Mouse (Mus musculus) midbrain, embryonic 16.5 days (tissue): Measurements from ENCODE around the gene Tm9sf2. TPM values are rescaled to one million over a fixed set of nuclear protein-coding genes. Genes with fewer than 3 reads are reported as not detected.
A peak's percentile ranks its signal among the peaks of the same experiment; 100 is the strongest.

Experiments used
- ATAC-seq: fragments of 200-750 bp; cut with Nextera tagmentation; 2 replicates; pipeline ENCODE4 v1.8.0; 2017; ENCODE audit warnings: moderate TSS enrichment
- H3K27ac ChIP-seq: fragments of 300-500 bp; sonication (generic); 2 replicates; pipeline ENCODE4 v1.5.1; 2014; ENCODE audit warnings: mild to moderate bottlenecking, low read length, mixed read lengths
- H3K27me3 ChIP-seq: fragments of 300-500 bp; sonication (generic); 2 replicates; pipeline ENCODE4 v1.6.1; 2014; ENCODE audit warnings: low read depth, low read length, mixed read lengths; ENCODE audit not compliant: control insufficient read depth, insufficient read depth
- H3K36me3 ChIP-seq: fragments of 300-500 bp; sonication (generic); 2 replicates; pipeline ENCODE4 v1.6.1; 2014; ENCODE audit warnings: mild to moderate bottlenecking, low read length, moderate library complexity, mixed read lengths; ENCODE audit not compliant: control insufficient read depth, insufficient read depth
- H3K4me1 ChIP-seq: fragments of 300-500 bp; sonication (generic); 2 replicates; pipeline ENCODE4 v1.6.1; 2014; ENCODE audit warnings: mild to moderate bottlenecking, low read length, mixed read lengths; ENCODE audit not compliant: control insufficient read depth, insufficient read depth
- H3K4me2 ChIP-seq: fragments of 300-500 bp; sonication (generic); 2 replicates; pipeline ENCODE4 v1.6.1; 2014; ENCODE audit warnings: mild to moderate bottlenecking, low read length, mixed read lengths
- H3K4me3 ChIP-seq: fragments of 300-500 bp; sonication (generic); 2 replicates; pipeline ENCODE4 v1.5.1; 2014; ENCODE audit warnings: low read depth, mild to moderate bottlenecking, low read length, moderate library complexity, mixed read lengths
- H3K9ac ChIP-seq: fragments of 300-500 bp; sonication (generic); 2 replicates; pipeline ENCODE4 v1.6.1; 2014; ENCODE audit warnings: low read depth, low read length, mixed read lengths
- H3K9me3 ChIP-seq: fragments of 300-500 bp; sonication (generic); replicated peaks from 2 replicates; pipeline ENCODE4 v1.6.1; 2014; ENCODE audit warnings: mild to moderate bottlenecking, low read length, mixed read lengths; ENCODE audit not compliant: control insufficient read depth, poor library complexity, severe bottlenecking
- WGBS: fragments of 180-500 bp; shearing (Covaris S2); extraction: QIAGEN DNeasy Blood & Tissue Kit; methylation state at CpG from one replicate; pipeline ENCODE4 v1.1.7; 2014; 5-methylcytosine and 5-hydroxymethylcytosine counted together
- polyA plus RNA-seq: library from polyadenylated mRNA; unstranded; fragments of >200 nt; fragmentation: Nextera tagmentation; extraction: Ambion mirVana; gene quantifications from 2 replicates; pipeline ENCODE4 v1.2.1, GENCODE M21; 2015

The Tm9sf2 gene
- polyA plus RNA-seq, 1 experiment from 2014 or later, result 112 TPM

GRCm38 (mm10) chr14:122111681-122112080 lies 4.8 kb downstream of the Tm9sf2 start:
- WGBS, result 92% methylated on average over 2 of the region's 2 CpGs
- Histone ChIP-seq H3K4me3 (no peak overlapping the region), H3K27ac (no peak overlapping the region), H3K9ac (no peak overlapping the region), H3K27me3 (no peaks in the 10 kb centered on the region), H3K9me3 (no peaks in the 10 kb centered on the region), H3K4me2 (no peak overlapping the region), H3K36me3 (0 out of 2 replicates have a peak, but pooled peaks cover 2% of the 10 kb centered on the region), H3K4me1 (peaks cover 21% of the 10 kb centered on the region)
- no peak for ATAC-seq

GRCm38 (mm10) chr14:122112311-122112710 lies 5.5 kb downstream of the Tm9sf2 start:
- 93% methylated on average over 5 of the region's 5 CpGs for WGBS
- no peaks in the 10 kb centered on the region for H3K27me3 ChIP-seq
- H3K27ac ChIP-seq, result no peak overlapping the region
- no peak overlapping the region for H3K9ac ChIP-seq
- no peak overlapping the region for H3K4me3 ChIP-seq
- peaks cover 21% of the 10 kb centered on the region for H3K4me1 ChIP-seq
- ATAC-seq, result no peak
- no peak overlapping the region for H3K4me2 ChIP-seq
- 0 out of 2 replicates have a peak, but pooled peaks cover 2% of the 10 kb centered on the region for H3K36me3 ChIP-seq
- H3K9me3 ChIP-seq, result no peaks in the 10 kb centered on the region

GRCm38 (mm10) chr14:122116200-122116599 lies 9.4 kb downstream of the Tm9sf2 start:
- ATAC-seq, result no peak
- Histone ChIP-seq H3K36me3 (0 out of 2 replicates have a peak, but pooled peaks cover 2% of the 10 kb centered on the region), H3K9me3 (no peaks in the 10 kb centered on the region), H3K4me3 (no peak overlapping the region), H3K4me1 (no peaks in the 10 kb centered on the region), H3K27ac (no peak overlapping the region), H3K4me2 (no peak overlapping the region), H3K9ac (no peak overlapping the region), H3K27me3 (no peaks in the 10 kb centered on the region)
- WGBS, result 92% methylated on average over 1 of the region's 1 CpGs

- 89% methylated on average over 5 of the region's 5 CpGs for WGBS
- H3K4me1 ChIP-seq, result no peaks in the 10 kb centered on the region
- 0 out of 2 replicates have a peak, but pooled peaks have one; percentile 25 for ATAC-seq
These were observed 23.4 kb downstream of the Tm9sf2 start for GRCm38 (mm10) chr14:122130111-122130797.

GRCm38 (mm10) chr14:122131644-122132043 lies 24.8 kb downstream of the Tm9sf2 start:
- Histone ChIP-seq H3K9me3 (no peaks in the 10 kb centered on the region), H3K9ac (no peak overlapping the region), H3K4me2 (no peak overlapping the region), H3K4me1 (no peaks in the 10 kb centered on the region), H3K4me3 (no peak overlapping the region), H3K27me3 (no peaks in the 10 kb centered on the region), H3K36me3 (peaks cover 8% of the 10 kb centered on the region), H3K27ac (no peak overlapping the region)
- 86% methylated on average over 2 of the region's 2 CpGs for WGBS
- no peak for ATAC-seq

More at GRCm38 (mm10) chr14:122130111-122130797, 23.4 kb downstream of the Tm9sf2 start:
- no peak overlapping the region for H3K4me2 ChIP-seq
- H3K9me3 ChIP-seq, result no peaks in the 10 kb centered on the region
- peaks cover 9% of the 10 kb centered on the region for H3K36me3 ChIP-seq
- no peak overlapping the region for H3K9ac ChIP-seq
- H3K4me3 ChIP-seq, result no peak overlapping the region
- no peak overlapping the region for H3K27ac ChIP-seq
- no peaks in the 10 kb centered on the region for H3K27me3 ChIP-seq

GRCm38 (mm10) chr14:122136368-122136928 lies 29.6 kb downstream of the Tm9sf2 start:
- Histone ChIP-seq H3K4me1 (no peaks in the 10 kb centered on the region), H3K36me3 (peaks cover 2% of the 10 kb centered on the region; the same call in 1 of the 2 replicates), H3K27ac (no peak overlapping the region), H3K4me3 (no peak overlapping the region), H3K9me3 (no peaks in the 10 kb centered on the region), H3K27me3 (no peaks in the 10 kb centered on the region), H3K4me2 (no peak overlapping the region), H3K9ac (no peak overlapping the region)
- WGBS, result 96% methylated on average over 3 of the region's 3 CpGs
- ATAC-seq, result no peak

- Histone ChIP-seq H3K27me3 (no peaks in the 10 kb centered on the region), H3K4me1 (no peaks in the 10 kb centered on the region), H3K4me3 (no peak overlapping the region), H3K9ac (no peak overlapping the region), H3K4me2 (no peak overlapping the region), H3K27ac (no peak overlapping the region), H3K36me3 (peaks cover 2% of the 10 kb centered on the region; the same call in 1 of the 2 replicates), H3K9me3 (no peaks in the 10 kb centered on the region)
- 93% methylated on average over 7 of the region's 7 CpGs for WGBS
- ATAC-seq, result no peak
These were observed 30.4 kb downstream of the Tm9sf2 start for GRCm38 (mm10) chr14:122137234-122137633.

GRCm38 (mm10) chr14:122140126-122140525 lies 33.3 kb downstream of the Tm9sf2 start:
- ATAC-seq, result no peak
- WGBS, result 79% methylated on average over 1 of the region's 1 CpGs
- H3K36me3 ChIP-seq, result peaks cover 9% of the 10 kb centered on the region

GRCm38 (mm10) chr14:122143585-122144269 lies 36.9 kb downstream of the Tm9sf2 start:
- 93% methylated on average over 4 of the region's 4 CpGs for WGBS
- H3K4me2 ChIP-seq, result no peak overlapping the region
- H3K4me1 ChIP-seq, result no peaks in the 10 kb centered on the region
- H3K4me3 ChIP-seq, result no peak overlapping the region
- peaks cover 26% of the 10 kb centered on the region for H3K36me3 ChIP-seq
- no peaks in the 10 kb centered on the region for H3K9me3 ChIP-seq
- H3K9ac ChIP-seq, result no peak overlapping the region
- no peaks in the 10 kb centered on the region for H3K27me3 ChIP-seq
- ATAC-seq, result no peak
- H3K27ac ChIP-seq, result no peak overlapping the region

More at GRCm38 (mm10) chr14:122140126-122140525, 33.3 kb downstream of the Tm9sf2 start:
- no peaks in the 10 kb centered on the region for H3K4me1 ChIP-seq
- no peaks in the 10 kb centered on the region for H3K9me3 ChIP-seq
- no peaks in the 10 kb centered on the region for H3K27me3 ChIP-seq
- no peak overlapping the region for H3K4me3 ChIP-seq
- H3K4me2 ChIP-seq, result no peak overlapping the region
- no peak overlapping the region for H3K9ac ChIP-seq
- H3K27ac ChIP-seq, result no peak overlapping the region
